Mouse (Mus musculus): ENCODE data around the gene Nup98. TPM values are rescaled to one million over a fixed set of nuclear protein-coding genes. Genes with fewer than 3 reads are reported as not detected.

Nup98 gene
- total RNA-seq, 2 experiments from 2014 or later = 22.5 to 24.2 TPM

DNA sequence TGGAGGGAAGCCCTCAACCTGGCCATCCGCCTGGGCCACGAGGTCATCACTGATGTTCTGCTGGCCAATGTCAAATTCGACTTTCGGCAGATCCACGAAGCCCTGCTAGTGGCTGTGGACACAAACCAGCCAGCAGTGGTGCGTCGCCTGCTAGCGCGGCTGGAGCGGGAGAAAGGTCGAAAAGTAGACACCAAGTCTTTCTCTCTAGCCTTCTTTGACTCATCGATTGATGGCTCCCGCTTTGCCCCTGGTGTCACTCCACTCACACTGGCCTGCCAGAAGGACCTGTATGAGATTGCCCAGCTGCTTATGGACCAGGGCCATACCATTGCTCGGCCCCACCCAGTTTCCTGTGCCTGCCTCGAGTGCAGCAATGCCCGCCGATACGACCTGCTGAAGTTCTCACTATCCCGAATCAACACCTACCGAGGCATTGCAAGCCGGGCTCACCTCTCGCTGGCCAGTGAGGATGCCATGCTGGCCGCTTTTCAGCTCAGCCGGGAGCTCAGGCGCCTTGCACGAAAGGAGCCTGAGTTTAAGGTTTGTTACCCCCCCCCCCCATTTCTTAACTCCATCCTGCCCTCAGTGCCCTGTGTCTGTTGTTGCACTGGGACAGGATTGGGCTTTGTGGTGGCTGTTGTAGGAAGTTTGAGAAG is 125.8 kb downstream of the Nup98 start:
- intact Hi-C loops (cut with DNase I; ENCODE audit: low total_unique reads) = no loop called here
- no peak for DNase-seq

GRCm38 (mm10) chr7:102082816-102083215 is 127.2 kb downstream of the Nup98 start, which contains the start of gene Trpc2:
TSS of gene Trpc2 (plus strand) at chr7:102083116.
- intact Hi-C loops (cut with DNase I; ENCODE audit: low total_unique reads) = no loop called here
- DNase-seq = no peak

GRCm38 (mm10) chr7:102081784-102082183 is 128.2 kb downstream of the Nup98 start:
- intact Hi-C loops (cut with DNase I; ENCODE audit: low total_unique reads) = no loop called here
- peak; percentile 38 for DNase-seq

DNA sequence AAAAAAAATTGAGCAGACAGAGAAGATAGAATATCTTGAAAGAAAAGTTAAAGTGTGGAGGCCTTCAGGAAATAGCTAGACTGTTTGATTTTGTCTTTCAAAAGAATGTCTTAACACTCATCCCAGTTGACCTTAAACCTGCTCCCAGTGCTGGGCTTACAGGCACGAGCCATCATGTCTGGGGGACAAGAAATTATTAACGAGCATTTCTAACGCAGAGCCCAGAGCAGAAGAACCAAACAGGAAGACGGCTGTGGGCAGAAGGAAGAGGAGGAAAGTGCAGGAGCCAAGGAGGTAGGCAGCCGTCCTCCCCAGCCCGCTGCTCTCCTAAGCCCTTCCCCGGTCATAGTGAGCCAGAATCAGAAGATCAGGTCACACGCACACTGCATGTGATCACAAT is 129.7 kb downstream of the Nup98 start:
- intact Hi-C loops (cut with DNase I; ENCODE audit: low total_unique reads) = no loop called here
- no peak for DNase-seq

DNA sequence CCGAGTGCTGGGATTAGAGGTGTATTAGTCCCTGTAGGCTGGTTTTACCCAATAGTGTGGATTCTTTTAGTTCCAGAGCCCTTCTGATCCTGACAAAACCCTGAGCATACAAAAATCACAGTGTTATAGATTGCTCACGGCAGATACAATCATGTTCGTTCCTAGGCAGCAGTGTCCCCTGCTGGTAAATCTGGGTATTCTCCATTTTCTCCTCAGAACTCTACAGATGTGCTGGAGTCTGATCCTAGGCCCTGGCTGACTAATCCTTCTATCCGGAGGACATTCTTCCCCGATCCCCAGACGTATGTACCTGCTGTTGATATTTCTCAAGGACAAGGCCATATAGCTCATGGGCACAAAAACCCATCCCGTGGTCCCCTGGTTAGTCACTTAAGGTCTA is 131.5 kb downstream of the Nup98 start:
- DNase-seq = no peak
- intact Hi-C loops (cut with DNase I; ENCODE audit: low total_unique reads) = loop anchor here (5.0 kb wide), 1 partner anchor 161 kb away; no protein-coding TSS in a partner anchor

DNA sequence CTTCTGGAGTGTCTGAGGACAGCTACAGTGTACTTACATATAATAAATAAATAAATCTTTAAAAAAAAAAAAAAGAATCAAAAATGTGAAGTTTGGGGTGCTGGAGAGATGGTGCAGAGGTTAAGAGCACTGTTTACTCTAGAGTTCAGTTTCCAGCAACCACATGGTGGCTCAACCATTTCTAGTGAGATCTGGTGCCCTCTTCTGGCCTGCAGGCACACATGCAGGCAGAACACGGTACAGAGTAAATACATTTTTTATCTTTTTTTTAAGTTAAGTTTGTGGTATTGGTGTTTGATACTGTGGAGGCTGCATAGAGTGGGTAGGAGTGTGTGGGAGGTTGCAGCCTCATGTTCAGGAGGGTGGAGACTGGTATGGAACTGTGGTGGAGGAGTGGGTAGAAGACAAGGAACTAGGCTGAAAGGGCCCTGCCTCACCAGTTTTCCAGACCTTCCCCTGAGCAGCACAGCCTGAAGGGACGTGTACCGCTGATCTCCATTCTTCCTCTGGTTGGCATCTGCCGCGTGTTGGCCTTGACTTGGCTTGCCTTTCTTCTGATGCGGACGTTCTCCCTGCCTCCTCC is 133.2 kb downstream of the Nup98 start:
- intact Hi-C loops (cut with DNase I; ENCODE audit: low total_unique reads) = loop anchor here (5.0 kb wide), 1 partner anchor 160 kb away; no protein-coding TSS in a partner anchor

More for the DNA sequence above, 133.2 kb downstream of the Nup98 start:
- DNase-seq = no peak

Other genes with a start within 250 kb of the Nup98 start
- gene Il18bp, start 191.5 kb downstream of the Nup98 start, total RNA-seq (2021) = 1 to 10 TPM; 1.1 to 1.4 TPM
- 10 to 100 TPM; 17.9 to 18.9 TPM for gene Rnf121, start 144.7 kb downstream of the Nup98 start, total RNA-seq (2021)
- gene Xndc1, start 144.7 kb downstream of the Nup98 start, total RNA-seq (2021) = 1 to 10 TPM; 3.8 to 4.9 TPM
- under 1 TPM; 0.53 to 0.84 TPM for gene Xntrpc, start 144.5 kb downstream of the Nup98 start, total RNA-seq (2021)
- under 1 TPM in 1 of 2 experiments, not detected in 1; 0.21 TPM for gene Trpc2, start 127.1 kb downstream of the Nup98 start, total RNA-seq (2021)
- 100 to 1,000 TPM; 281 to 363 TPM for gene Art1, start 108.4 kb downstream of the Nup98 start, total RNA-seq (2021)
- gene Art5, start 100.7 kb downstream of the Nup98 start, total RNA-seq (2021) = 1 to 10 TPM; 6.9 to 8.1 TPM
- 1 to 10 TPM in 1 of 2 experiments, not detected in 1; 1.0 TPM for gene Chrna10, start 93.3 kb downstream of the Nup98 start, total RNA-seq (2021)
- gene Pgap2, start within 50 bp of the Nup98 start, total RNA-seq (2021) = 10 to 100 TPM; 23.3 to 26.5 TPM
- 10 to 100 TPM; 21.9 to 22.6 TPM for gene Rhog, start 45.9 kb upstream of the Nup98 start, total RNA-seq (2021)
- 100 to 1,000 TPM; 198 to 210 TPM for gene Stim1, start 57.6 kb upstream of the Nup98 start, total RNA-seq (2021)
- gene Rrm1, start 231.5 kb upstream of the Nup98 start, total RNA-seq (2021) = 10 to 100 TPM; 14.7 to 17.0 TPM